Mouse (Mus musculus) cortical plate, adult 2 months (tissue): Measurements from ENCODE around the gene Myocos.
"Not testable (repeated sequence)": the region's sequence is repeated elsewhere in the genome, so short reads cannot be mapped to it uniquely, and the experiment has no call there.

Source experiments
- CTCF ChIP-seq: fragments of 200-500 bp; IDR thresholded peaks from 2 replicates; pipeline ENCODE4 v1.5.1; 2011; ENCODE audit warnings: mild to moderate bottlenecking, control low read depth, low read length; ENCODE audit not compliant: insufficient read depth; ENCODE audit errors: extremely low read depth
- POLR2A ChIP-seq: fragments of 200-500 bp; IDR thresholded peaks from 2 replicates; pipeline ENCODE4 v1.6.1; 2011; ENCODE audit warnings: mild to moderate bottlenecking, low read length, control low read depth; ENCODE audit not compliant: insufficient read depth; ENCODE audit errors: extremely low read depth

- TF ChIP-seq CTCF, POLR2A: not testable (repeated sequence)
Observed at GRCm38 (mm10) chr1:162628326-162628725, 29.7 kb downstream of the Myocos start.
